Mouse (Mus musculus) liver, embryonic 12.5 days (tissue): ENCODE measurements around the gene Hivep3. TPM values are rescaled to one million over a fixed set of nuclear protein-coding genes. Genes with fewer than 3 reads are reported as not detected.

Experiments used
- ATAC-seq: fragments of 200-750 bp; cut with Nextera tagmentation; 2 replicates; pipeline ENCODE4 v1.8.0; 2017; ENCODE audit warnings: moderate number of reproducible peaks, mild to moderate bottlenecking, moderate library complexity
- H3K27ac ChIP-seq: fragments of 300-500 bp; sonication (generic); 2 replicates; pipeline ENCODE4 v1.5.1; 2016; ENCODE audit warnings: mild to moderate bottlenecking
- H3K27me3 ChIP-seq: fragments of 300-500 bp; sonication (generic); replicated peaks from 2 replicates; pipeline ENCODE4 v1.6.1; 2016; ENCODE audit warnings: mild to moderate bottlenecking, moderate library complexity
- H3K36me3 ChIP-seq: fragments of 300-500 bp; sonication (generic); 2 replicates; pipeline ENCODE4 v1.6.1; 2016; ENCODE audit warnings: mild to moderate bottlenecking, moderate library complexity
- H3K4me1 ChIP-seq: fragments of 300-500 bp; sonication (generic); 2 replicates; pipeline ENCODE4 v1.6.1; 2016
- H3K4me2 ChIP-seq: fragments of 300-500 bp; sonication (generic); 2 replicates; pipeline ENCODE4 v1.6.1; 2016; ENCODE audit warnings: mild to moderate bottlenecking, moderate library complexity
- H3K4me3 ChIP-seq: fragments of 300-500 bp; sonication (generic); 2 replicates; pipeline ENCODE4 v1.5.1; 2016; ENCODE audit warnings: mild to moderate bottlenecking, moderate library complexity
- H3K9ac ChIP-seq: fragments of 300-500 bp; sonication (generic); 2 replicates; pipeline ENCODE4 v1.6.1; 2016; ENCODE audit warnings: mild to moderate bottlenecking, moderate library complexity
- H3K9me3 ChIP-seq: fragments of 300-500 bp; sonication (generic); replicated peaks from 2 replicates; pipeline ENCODE4 v1.6.1; 2016; ENCODE audit warnings: mild to moderate bottlenecking, moderate library complexity
- WGBS: fragments of 180-500 bp; shearing (Covaris S2); methylation state at CpG from one replicate; pipeline ENCODE4 v1.1.7; 2016; ENCODE audit not compliant: insufficient replicate concordance; 5-methylcytosine and 5-hydroxymethylcytosine counted together
- polyA plus RNA-seq: library from polyadenylated mRNA; unstranded; fragments of >200 nt; fragmentation: Nextera tagmentation; extraction: Ambion mirVana; gene quantifications from 2 replicates; pipeline ENCODE4 v1.2.1, GENCODE M21; 2016

The Hivep3 gene
- polyA plus RNA-seq, 1 experiment from 2014 or later: 2.9 TPM

DNA sequence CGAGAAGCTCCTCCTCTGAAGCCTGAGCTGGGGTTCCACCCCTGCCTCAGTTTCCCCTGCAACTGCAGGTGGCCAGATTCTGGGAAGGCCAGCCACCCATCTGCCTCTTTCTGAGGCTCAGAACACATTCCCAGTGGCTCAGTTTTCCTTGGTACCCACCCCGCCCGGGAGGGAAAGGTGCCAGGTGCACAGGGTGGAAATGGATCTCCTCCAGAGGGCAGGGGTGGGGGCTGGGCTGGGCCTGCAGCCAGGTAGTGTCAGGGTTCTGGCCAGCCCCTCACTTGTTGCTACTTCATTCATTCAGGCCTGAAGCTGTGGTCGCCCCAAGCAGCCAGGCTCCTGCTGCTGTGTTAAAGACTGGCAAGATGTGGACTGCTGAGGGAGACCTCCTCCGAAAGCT is 430.7 kb downstream of the Hivep3 start:
- no peaks in the 10 kb centered on the region for H3K4me1 ChIP-seq
- no peak overlapping the region for H3K4me3 ChIP-seq
- no peak overlapping the region for H3K27ac ChIP-seq
- ATAC-seq: no peak
- H3K36me3 ChIP-seq: no peaks in the 10 kb centered on the region
- no peak overlapping the region for H3K9ac ChIP-seq
- 71% methylated on average over 5 of the region's 5 CpGs for WGBS
- H3K9me3 ChIP-seq: no peaks in the 10 kb centered on the region
- no peak overlapping the region for H3K4me2 ChIP-seq
- H3K27me3 ChIP-seq: peaks cover 16% of the 10 kb centered on the region

DNA sequence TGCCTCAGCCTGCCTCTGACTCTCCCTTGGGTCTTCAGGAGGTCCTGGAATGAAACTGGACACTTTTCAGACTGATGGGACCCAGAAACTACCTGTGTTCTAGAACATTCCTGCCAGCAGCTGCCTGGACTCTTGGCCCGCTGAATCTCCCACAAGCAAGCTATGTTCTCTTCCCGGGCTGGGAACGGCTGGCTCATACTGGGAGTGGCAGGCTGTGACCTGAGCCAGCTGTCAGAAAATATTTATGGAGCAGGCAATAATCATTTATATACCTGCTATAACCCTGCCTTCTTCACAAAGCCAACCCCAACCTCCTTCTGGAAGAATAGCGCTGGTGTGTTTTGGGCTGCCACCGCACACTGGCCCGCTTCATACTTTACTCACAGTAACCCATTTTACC is 434.2 kb downstream of the Hivep3 start:
- no peaks in the 10 kb centered on the region for H3K36me3 ChIP-seq
- H3K27me3 ChIP-seq: no peaks in the 10 kb centered on the region; the same call in 1 of the 2 replicates
- 85% methylated on average over 6 of the region's 6 CpGs for WGBS
- ATAC-seq: no peak
- H3K27ac ChIP-seq: no peak overlapping the region
- no peak overlapping the region for H3K9ac ChIP-seq
- H3K4me1 ChIP-seq: no peaks in the 10 kb centered on the region
- H3K4me2 ChIP-seq: no peak overlapping the region
- H3K4me3 ChIP-seq: no peak overlapping the region
- H3K9me3 ChIP-seq: no peaks in the 10 kb centered on the region

DNA sequence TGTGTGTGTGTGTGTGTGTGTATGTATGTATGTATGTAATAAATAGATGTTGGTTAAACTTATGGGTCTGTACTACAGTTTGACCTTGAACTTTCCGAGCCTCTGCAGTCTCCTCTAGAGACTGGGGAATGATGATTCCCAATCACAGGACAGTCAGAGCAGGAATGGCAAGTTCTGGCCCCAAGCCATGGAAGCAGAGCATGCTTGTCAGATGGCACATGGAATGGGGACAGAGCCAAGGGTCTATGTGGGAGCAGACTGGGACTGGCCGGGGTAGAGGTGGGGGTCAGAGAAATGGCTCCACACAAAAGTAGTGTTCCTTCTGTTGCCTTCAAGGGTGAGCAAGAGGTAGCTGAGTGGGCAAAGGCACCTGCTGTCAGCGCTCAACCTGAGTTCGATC is 434.8 kb downstream of the Hivep3 start:
- no peaks in the 10 kb centered on the region for H3K4me1 ChIP-seq
- WGBS: 71% methylated on average over 4 of the region's 4 CpGs
- H3K4me3 ChIP-seq: no peak overlapping the region
- no peak overlapping the region for H3K9ac ChIP-seq
- H3K27ac ChIP-seq: no peak overlapping the region
- H3K36me3 ChIP-seq: no peaks in the 10 kb centered on the region
- H3K4me2 ChIP-seq: no peak overlapping the region
- ATAC-seq: no peak
- H3K9me3 ChIP-seq: no peaks in the 10 kb centered on the region
- no peaks in the 10 kb centered on the region; the same call in 1 of the 2 replicates for H3K27me3 ChIP-seq

DNA sequence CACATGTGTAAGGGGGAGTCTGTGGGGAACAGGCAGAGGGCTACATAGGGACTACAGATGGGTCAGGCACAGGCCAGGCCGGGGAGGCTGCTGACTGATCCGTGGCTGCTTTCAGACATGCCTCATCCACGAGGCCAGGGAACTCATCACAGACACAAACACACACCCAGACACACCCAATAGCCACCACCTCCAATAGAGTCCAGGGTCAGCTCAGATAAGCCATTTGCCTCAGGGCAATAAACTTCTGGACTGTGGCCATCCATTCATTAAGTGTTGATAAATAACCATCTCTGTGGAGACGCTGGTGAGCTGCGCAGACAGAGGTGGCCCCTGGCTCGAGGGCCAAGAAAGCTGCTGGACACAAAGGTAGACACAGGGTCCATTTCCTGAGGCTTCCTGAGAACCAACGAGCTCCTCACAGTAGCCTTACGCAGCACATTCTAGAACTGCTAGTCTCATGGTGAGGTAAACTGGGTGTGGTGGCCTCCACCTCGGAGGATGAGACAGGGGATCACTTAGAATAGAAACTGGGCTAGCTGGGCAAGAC is 436.9 kb downstream of the Hivep3 start:
- H3K4me3 ChIP-seq: no peak overlapping the region
- H3K9me3 ChIP-seq: no peaks in the 10 kb centered on the region
- no peaks in the 10 kb centered on the region for H3K27me3 ChIP-seq
- no peaks in the 10 kb centered on the region for H3K36me3 ChIP-seq
- H3K4me2 ChIP-seq: no peak overlapping the region
- ATAC-seq: no peak
- no peaks in the 10 kb centered on the region for H3K4me1 ChIP-seq
- WGBS: 42% methylated on average over 9 of the region's 9 CpGs
- H3K27ac ChIP-seq: no peak overlapping the region
- no peak overlapping the region for H3K9ac ChIP-seq

DNA sequence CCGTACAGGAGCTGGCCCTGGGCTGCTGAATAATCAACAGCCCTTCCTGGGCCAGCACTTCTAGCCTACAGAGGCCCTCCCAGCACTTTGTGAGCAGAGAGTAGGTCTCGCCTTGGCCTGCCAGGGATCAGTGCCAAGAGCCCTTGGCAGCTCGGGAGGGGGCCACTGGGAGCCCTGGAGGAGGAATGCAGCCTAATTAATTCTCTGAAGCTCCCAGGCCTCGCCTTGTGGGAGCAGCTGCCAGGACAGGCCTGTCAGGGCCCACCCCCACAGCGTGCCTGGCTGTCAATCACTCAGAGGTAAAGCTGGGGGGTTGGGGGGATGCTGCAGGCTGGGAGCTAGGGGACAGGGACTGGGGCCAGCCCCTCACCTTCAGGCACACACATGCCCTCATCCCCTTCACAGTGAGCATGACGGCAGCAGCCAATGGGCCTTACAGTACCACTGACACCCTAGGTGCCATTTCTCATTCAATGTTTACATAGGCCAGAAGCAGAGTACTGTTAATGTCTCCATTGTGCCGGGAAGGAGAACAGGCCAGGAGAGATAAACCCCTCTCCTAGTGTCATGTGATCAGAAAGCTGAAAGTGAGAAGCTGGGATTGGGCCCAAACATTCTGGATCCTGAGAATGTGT is 438.6 kb downstream of the Hivep3 start:
- 25% methylated on average over 7 of the region's 7 CpGs for WGBS
- no peaks in the 10 kb centered on the region for H3K4me1 ChIP-seq
- no peaks in the 10 kb centered on the region for H3K9me3 ChIP-seq
- H3K36me3 ChIP-seq: no peaks in the 10 kb centered on the region
- no peaks in the 10 kb centered on the region for H3K27me3 ChIP-seq
- 0 out of 2 replicates have a peak, but pooled peaks have one; percentile 37 for ATAC-seq
- H3K4me2 ChIP-seq: no peak overlapping the region
- H3K9ac ChIP-seq: no peak overlapping the region
- H3K27ac ChIP-seq: no peak overlapping the region
- no peak overlapping the region for H3K4me3 ChIP-seq

DNA sequence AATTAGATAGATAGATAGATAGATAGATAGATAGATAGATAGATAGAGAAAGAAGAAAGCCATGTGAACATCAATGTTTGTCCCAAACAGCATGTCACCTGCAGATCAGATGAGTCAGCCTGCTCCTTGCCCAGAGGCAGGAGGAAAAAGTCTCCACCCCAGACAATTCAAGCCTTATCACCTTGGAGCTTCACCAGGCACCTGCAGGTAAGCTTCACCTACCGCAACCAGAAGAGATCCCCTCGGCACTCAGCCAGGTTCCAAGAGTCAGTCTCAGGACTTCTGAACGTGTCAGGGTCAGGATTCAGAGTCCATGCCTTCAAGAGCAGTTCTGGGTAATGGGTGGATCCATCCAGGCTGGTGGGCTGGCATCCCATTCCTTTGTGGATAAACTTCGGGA is 445.5 kb downstream of the Hivep3 start:
- Histone ChIP-seq H3K4me1 (no peaks in the 10 kb centered on the region), H3K4me3 (no peak overlapping the region), H3K9ac (no peak overlapping the region), H3K36me3 (no peaks in the 10 kb centered on the region), H3K27me3 (no peaks in the 10 kb centered on the region; the same call in 1 of the 2 replicates), H3K9me3 (no peaks in the 10 kb centered on the region), H3K27ac (no peak overlapping the region), H3K4me2 (no peak overlapping the region)
- 63% methylated on average over 4 of the region's 4 CpGs for WGBS
- no peak for ATAC-seq

DNA sequence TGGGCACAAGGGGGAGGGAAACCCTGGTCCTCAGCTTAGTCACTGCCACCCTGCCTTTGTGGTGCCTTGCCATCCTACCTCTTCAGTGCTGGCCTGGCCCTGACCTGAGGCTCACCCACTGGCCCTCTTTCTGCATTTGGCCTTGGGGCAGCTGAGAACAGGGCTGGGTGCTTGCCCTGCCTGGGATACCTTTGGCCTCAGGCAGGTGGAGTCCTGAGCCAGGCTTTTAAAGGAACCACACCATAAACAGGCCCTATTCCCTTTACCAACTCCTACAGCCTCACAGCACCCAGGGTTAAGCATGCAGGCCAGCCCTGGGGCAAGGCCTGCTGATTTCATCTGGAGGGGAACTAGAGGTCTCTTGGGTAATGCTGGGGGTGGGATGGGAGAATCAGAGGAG is 447.0 kb downstream of the Hivep3 start:
- H3K27me3 ChIP-seq: peaks cover 5% of the 10 kb centered on the region; the same call in 1 of the 2 replicates
- H3K9me3 ChIP-seq: no peaks in the 10 kb centered on the region
- H3K27ac ChIP-seq: no peak overlapping the region
- H3K36me3 ChIP-seq: no peaks in the 10 kb centered on the region
- no peak overlapping the region for H3K9ac ChIP-seq
- no peak overlapping the region for H3K4me2 ChIP-seq
- H3K4me3 ChIP-seq: no peak overlapping the region
- H3K4me1 ChIP-seq: no peaks in the 10 kb centered on the region
- no peak for ATAC-seq

DNA sequence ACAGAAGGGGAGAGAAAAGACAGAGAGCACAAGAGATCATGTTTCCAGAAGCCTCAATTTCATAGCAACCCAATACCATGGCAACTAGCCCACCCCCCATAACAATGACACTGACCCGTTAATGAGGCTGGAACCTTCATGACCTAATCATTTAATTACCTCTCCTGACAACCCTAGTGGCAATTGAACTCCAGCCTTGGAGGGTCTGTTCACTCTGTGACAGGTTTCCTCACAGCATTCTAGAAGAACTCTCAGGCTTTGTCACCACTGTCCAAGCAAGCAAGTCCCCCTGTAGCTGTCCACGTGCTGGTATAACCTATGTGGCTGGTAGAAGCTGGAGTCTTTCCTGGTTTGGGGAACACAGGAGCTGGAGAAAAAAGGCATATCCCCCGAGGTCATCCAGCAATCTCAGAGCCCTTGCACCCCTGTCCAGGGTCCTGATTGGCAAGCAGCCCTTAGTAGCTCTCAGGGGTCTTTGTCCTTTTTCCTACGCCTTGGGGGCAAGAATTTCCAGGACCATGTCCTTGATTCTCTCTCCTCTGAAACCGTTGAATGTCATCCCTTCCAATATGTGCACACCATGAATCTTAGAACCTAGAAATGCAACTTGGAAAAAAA is 450.9 kb downstream of the Hivep3 start:
- H3K27ac ChIP-seq: no peak overlapping the region
- no peaks in the 10 kb centered on the region for H3K9me3 ChIP-seq
- no peak overlapping the region for H3K4me3 ChIP-seq
- H3K4me1 ChIP-seq: no peaks in the 10 kb centered on the region
- H3K27me3 ChIP-seq: peaks cover 11% of the 10 kb centered on the region; the same call in 1 of the 2 replicates
- 20% methylated on average over 5 of the region's 5 CpGs for WGBS
- no peak for ATAC-seq
- H3K4me2 ChIP-seq: no peak overlapping the region
- no peaks in the 10 kb centered on the region for H3K36me3 ChIP-seq
- no peak overlapping the region for H3K9ac ChIP-seq

DNA sequence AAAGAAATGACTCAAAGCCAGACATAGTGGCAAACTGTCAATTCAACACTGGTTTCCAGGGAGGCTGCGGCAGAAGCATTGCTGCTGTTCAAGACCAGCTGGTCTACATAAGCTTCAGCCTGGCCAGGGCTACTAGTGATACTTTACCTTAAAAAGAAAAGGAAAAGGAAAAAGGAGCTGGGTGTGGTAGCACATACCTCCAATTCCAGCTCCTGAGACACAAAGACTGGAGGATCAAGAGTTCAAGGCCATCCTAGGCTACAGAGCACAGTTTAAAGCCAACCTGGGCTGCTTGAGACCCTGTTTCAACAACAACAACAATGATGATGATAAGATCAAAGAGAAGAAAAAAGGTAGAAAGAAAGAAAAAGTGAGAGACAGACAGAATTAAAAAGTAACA is 452.9 kb downstream of the Hivep3 start:
- no peaks in the 10 kb centered on the region for H3K36me3 ChIP-seq
- 71% methylated on average over 1 of the region's 1 CpGs for WGBS
- no peaks in the 10 kb centered on the region for H3K9me3 ChIP-seq
- peaks cover 11% of the 10 kb centered on the region; the same call in 1 of the 2 replicates for H3K27me3 ChIP-seq
- no peak overlapping the region for H3K4me2 ChIP-seq
- no peak overlapping the region for H3K9ac ChIP-seq
- no peak overlapping the region for H3K4me3 ChIP-seq
- H3K27ac ChIP-seq: no peak overlapping the region
- H3K4me1 ChIP-seq: no peaks in the 10 kb centered on the region
- ATAC-seq: no peak

DNA sequence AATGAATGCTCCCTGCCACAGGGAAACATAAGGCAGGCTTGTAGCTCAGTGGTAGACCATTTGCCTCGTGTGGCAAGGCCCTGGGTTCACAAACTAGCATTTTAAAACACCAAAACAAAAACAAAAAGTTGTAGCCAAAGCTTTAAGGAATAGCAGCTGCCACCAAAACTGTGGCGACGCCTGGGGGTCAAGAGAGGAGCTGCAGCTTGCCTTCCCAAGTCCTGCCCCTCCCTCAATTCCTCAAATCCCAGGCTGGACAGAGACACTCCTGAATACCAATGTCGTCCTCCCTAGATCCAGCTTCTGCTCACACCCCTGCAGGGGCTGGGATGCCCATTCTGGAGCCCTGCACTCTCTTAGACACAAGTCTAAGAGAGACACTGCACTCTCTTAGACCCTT is 453.4 kb downstream of the Hivep3 start:
- WGBS: 0% methylated on average over 4 of the region's 4 CpGs
- no peak overlapping the region for H3K27ac ChIP-seq
- H3K9ac ChIP-seq: no peak overlapping the region
- peaks cover 11% of the 10 kb centered on the region; the same call in 1 of the 2 replicates for H3K27me3 ChIP-seq
- no peak overlapping the region for H3K4me2 ChIP-seq
- no peak overlapping the region for H3K4me3 ChIP-seq
- H3K36me3 ChIP-seq: no peaks in the 10 kb centered on the region
- H3K4me1 ChIP-seq: no peaks in the 10 kb centered on the region
- ATAC-seq: no peak
- no peaks in the 10 kb centered on the region for H3K9me3 ChIP-seq
